Mouse (Mus musculus) heart, embryonic 14.5 days (tissue): Measurements from ENCODE around the gene Scn4a. TPM values are rescaled to one million over a fixed set of nuclear protein-coding genes. Genes with fewer than 3 reads are reported as not detected.

Experiments used
- ATAC-seq: fragments of 200-750 bp; cut with Nextera tagmentation; 2 replicates; pipeline ENCODE4 v1.8.0; 2017; ENCODE audit warnings: low read depth, moderate TSS enrichment; ENCODE audit not compliant: insufficient number of reproducible peaks, insufficient read depth, low FRiP score
- H3K27ac ChIP-seq, 2 experiments: fragments of 200-500 bp in 1 of 2; fragments of 300-500 bp in 1 of 2; sonication (generic) in 1 of 2; replicated peaks in 1 of 2; 2 replicates each; pipeline ENCODE4 v1.5.1; 2012 to 2014; ENCODE audit warnings: low read depth in 2 of 2, low read length in 2 of 2, control low read depth in 1 of 2, mild to moderate bottlenecking in 1 of 2, mixed read lengths in 1 of 2; ENCODE audit not compliant: control insufficient read depth in 1 of 2, insufficient read depth in 1 of 2
- H3K27me3 ChIP-seq: fragments of 300-500 bp; sonication (generic); 2 replicates; pipeline ENCODE4 v1.6.1; 2014; ENCODE audit warnings: mild to moderate bottlenecking, low read length, control low read depth; ENCODE audit not compliant: control insufficient read depth, insufficient read depth
- H3K36me3 ChIP-seq: fragments of 300-500 bp; sonication (generic); 2 replicates; pipeline ENCODE4 v1.6.1; 2014; ENCODE audit warnings: mild to moderate bottlenecking, control low read depth, low read length, mixed read lengths; ENCODE audit not compliant: control insufficient read depth, insufficient read depth
- H3K4me1 ChIP-seq, 2 experiments: fragments of 200-500 bp in 1 of 2; fragments of 300-500 bp in 1 of 2; sonication (generic) in 1 of 2; 2 replicates each; pipeline ENCODE4 v1.6.1; 2012 to 2014; ENCODE audit warnings: low read length in 2 of 2, control low read depth in 1 of 2, mixed read lengths in 1 of 2; ENCODE audit not compliant: control insufficient read depth in 2 of 2, insufficient read depth in 2 of 2
- H3K4me2 ChIP-seq: fragments of 300-500 bp; sonication (generic); 2 replicates; pipeline ENCODE4 v1.6.1; 2014; ENCODE audit warnings: mild to moderate bottlenecking, low read length
- H3K4me3 ChIP-seq, 2 experiments: fragments of 200-500 bp in 1 of 2; fragments of 300-500 bp in 1 of 2; sonication (generic) in 1 of 2; 2 replicates each; pipeline ENCODE4 v1.5.1; 2012 to 2014; ENCODE audit warnings: low read length in 2 of 2, mild to moderate bottlenecking in 2 of 2, control low read depth in 1 of 2, low read depth in 1 of 2, moderate library complexity in 1 of 2; ENCODE audit not compliant: control insufficient read depth in 1 of 2, insufficient read depth in 1 of 2
- H3K9ac ChIP-seq: fragments of 300-500 bp; sonication (generic); 2 replicates; pipeline ENCODE4 v1.6.1; 2014; ENCODE audit warnings: mild to moderate bottlenecking, low read length
- H3K9me3 ChIP-seq: fragments of 300-500 bp; sonication (generic); 2 replicates; pipeline ENCODE4 v1.6.1; 2016; ENCODE audit warnings: low read length, control low read depth; ENCODE audit not compliant: control insufficient read depth
- WGBS: fragments of 180-500 bp; shearing (Covaris S2); extraction: QIAGEN DNeasy Blood & Tissue Kit; methylation state at CpG from one replicate; pipeline ENCODE4 v1.1.7; 2014; 5-methylcytosine and 5-hydroxymethylcytosine counted together
- polyA plus RNA-seq: library from polyadenylated mRNA; unstranded; fragments of >200 nt; fragmentation: Nextera tagmentation; extraction: Ambion mirVana; gene quantifications from 2 replicates; pipeline ENCODE4 v1.2.1, GENCODE M21; 2014

The Scn4a gene
- polyA plus RNA-seq, 1 experiment from 2014 or later = 0.07 TPM

GRCm38 (mm10) chr11:106302634-106303033 is 50.5 kb downstream of the Scn4a start:
- WGBS = 15% methylated on average over 2 of the region's 2 CpGs
- Histone ChIP-seq H3K9me3 (no peaks in the 10 kb centered on the region), H3K9ac (no peak overlapping the region), H3K4me2 (no peak overlapping the region), H3K27me3 (no peaks in the 10 kb centered on the region), H3K27ac (no peak overlapping the region), H3K4me1 (no peaks in the 10 kb centered on the region), H3K4me3 (no peak overlapping the region), H3K36me3 (no peaks in the 10 kb centered on the region)
- peak; percentile 68; the same call in 1 of the 2 replicates for ATAC-seq

GRCm38 (mm10) chr11:106301765-106302164 is 51.3 kb downstream of the Scn4a start, which contains the start of gene Gh:
Gene Gh, minus strand, starts transcription at chr11:106301865.
- Histone ChIP-seq H3K9ac (no peak within 1 kb of the TSS), H3K36me3 (no peaks in the 10 kb centered on the region), H3K27ac (no peak within 1 kb of the TSS), H3K27me3 (no peaks in the 10 kb centered on the region), H3K4me3 (no peak within 1 kb of the TSS), H3K4me2 (no peak within 1 kb of the TSS), H3K9me3 (no peaks in the 10 kb centered on the region), H3K4me1 (no peaks in the 10 kb centered on the region)
- WGBS = 75% methylated on average over 9 of the region's 9 CpGs
- ATAC-seq = no peak

DNA sequence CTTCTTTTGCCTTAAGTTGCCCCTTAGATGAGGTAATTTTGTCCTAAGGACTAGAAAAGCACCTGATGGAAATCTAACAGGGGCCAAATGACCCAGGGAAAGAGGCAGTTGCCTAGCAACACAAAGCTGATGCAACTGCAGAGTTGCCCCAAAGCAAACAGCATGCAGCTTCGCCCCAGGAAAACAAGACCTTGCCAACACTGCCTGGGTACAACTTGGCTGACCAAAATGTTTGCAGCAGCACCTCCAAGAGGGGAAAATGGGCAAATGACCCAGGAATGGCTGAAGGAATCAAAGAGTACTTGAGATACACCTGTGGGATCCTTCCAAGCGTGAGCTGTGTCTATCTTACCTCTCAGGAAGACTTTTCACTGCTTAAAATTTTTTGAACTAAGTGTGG is 61.2 kb downstream of the Scn4a start:
- ATAC-seq = no peak
- H3K27me3 ChIP-seq = no peaks in the 10 kb centered on the region
- no peaks in the 10 kb centered on the region for H3K9me3 ChIP-seq
- peaks cover 3 to 6% of the 10 kb centered on the region in 2 experiments; a peak in 2 of 4 replicates for H3K4me1 ChIP-seq
- H3K36me3 ChIP-seq = no peaks in the 10 kb centered on the region
- H3K4me2 ChIP-seq = no peak overlapping the region
- 96% methylated on average over 2 of the region's 2 CpGs for WGBS
- no peak overlapping the region for H3K4me3 ChIP-seq
- H3K27ac ChIP-seq = no peak overlapping the region
- no peak overlapping the region for H3K9ac ChIP-seq

- no peak for ATAC-seq
Measured at GRCm38 (mm10) chr11:106290376-106290775, 62.7 kb downstream of the Scn4a start.

DNA sequence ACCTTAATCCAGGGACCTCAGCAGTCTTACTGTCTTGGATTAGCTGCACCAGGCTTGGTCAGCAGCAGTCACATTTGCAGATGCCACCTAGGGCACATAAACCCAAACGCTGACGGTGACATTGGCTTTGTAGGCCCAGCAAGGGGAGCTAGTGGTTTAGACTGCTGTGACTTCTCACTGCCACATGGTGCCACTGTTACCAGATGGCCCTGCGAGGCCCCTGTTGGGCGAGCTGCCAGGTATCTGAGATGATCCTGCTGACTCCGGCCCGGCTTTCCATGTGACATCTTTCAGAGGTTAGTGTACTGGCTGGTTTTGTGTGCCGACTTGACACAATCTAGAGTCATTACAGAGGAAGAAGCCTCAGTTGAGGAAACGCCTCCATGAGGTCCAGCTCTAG is 63.7 kb downstream of the Scn4a start:
- Histone ChIP-seq H3K9ac (no peak overlapping the region), H3K4me3 (no peak overlapping the region), H3K27me3 (no peaks in the 10 kb centered on the region), H3K27ac (no peak overlapping the region), H3K4me2 (no peak overlapping the region), H3K9me3 (no peaks in the 10 kb centered on the region), H3K36me3 (no peaks in the 10 kb centered on the region), H3K4me1 (peaks cover 3 to 6% of the 10 kb centered on the region in 2 experiments; a peak in 2 of 4 replicates)
- 21% methylated on average over 8 of the region's 8 CpGs for WGBS
- peak; percentile 54 for ATAC-seq

More at GRCm38 (mm10) chr11:106290376-106290775, 62.7 kb downstream of the Scn4a start:
- no peaks in the 10 kb centered on the region for H3K27me3 ChIP-seq
- H3K4me3 ChIP-seq = no peak overlapping the region
- no peak overlapping the region for H3K27ac ChIP-seq
- no peak overlapping the region for H3K9ac ChIP-seq
- WGBS = 95% methylated on average over 5 of the region's 5 CpGs
- H3K4me2 ChIP-seq = no peak overlapping the region
- H3K4me1 ChIP-seq = peaks cover 3 to 6% of the 10 kb centered on the region in 2 experiments; a peak in 2 of 4 replicates
- no peaks in the 10 kb centered on the region for H3K36me3 ChIP-seq
- H3K9me3 ChIP-seq = no peaks in the 10 kb centered on the region

DNA sequence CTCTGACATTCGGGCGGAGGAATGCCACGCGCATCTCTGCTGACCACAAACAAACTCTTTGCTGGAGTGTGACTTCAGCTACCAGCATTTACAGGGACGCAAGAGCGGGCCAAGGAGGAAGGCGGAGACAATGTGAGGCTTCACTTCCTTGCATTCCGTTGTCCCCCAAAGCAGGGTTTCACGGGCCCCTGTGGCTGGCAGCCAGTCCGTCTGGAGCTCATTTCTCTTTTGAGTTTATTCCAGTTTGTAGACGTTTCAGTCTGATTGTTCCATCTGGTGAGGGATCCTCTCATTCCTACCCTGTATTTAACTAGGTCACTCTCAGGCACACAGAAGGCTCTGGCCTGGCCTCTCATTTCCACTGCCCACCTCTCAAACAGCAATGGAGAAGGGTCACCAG is 66.1 kb downstream of the Scn4a start:
- no peak overlapping the region for H3K4me2 ChIP-seq
- no peak overlapping the region for H3K27ac ChIP-seq
- no peak for ATAC-seq

DNA sequence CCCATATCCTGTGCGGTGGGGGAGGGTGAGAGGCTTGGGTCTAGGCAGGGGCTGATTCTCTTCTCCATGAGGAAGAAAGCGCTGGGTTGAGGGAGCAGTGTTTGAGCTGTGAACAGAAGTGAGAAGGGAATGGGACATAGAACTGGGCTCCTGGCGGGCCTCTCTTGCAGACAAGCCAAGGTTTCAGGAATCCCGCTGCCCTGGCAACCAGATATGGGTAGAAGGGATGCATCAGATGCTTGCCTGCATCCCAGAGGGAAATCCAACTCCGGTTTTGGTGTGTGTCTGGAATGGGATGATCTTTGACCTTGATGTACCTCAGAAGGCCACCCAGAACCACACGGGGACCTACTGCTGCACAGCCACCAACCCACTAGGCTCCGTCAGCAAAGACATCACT is 66.9 kb downstream of the Scn4a start:
- no peak for ATAC-seq
- H3K36me3 ChIP-seq = no peaks in the 10 kb centered on the region
- no peak overlapping the region for H3K27ac ChIP-seq
- peaks cover 3 to 6% of the 10 kb centered on the region in 2 experiments; a peak in 2 of 4 replicates for H3K4me1 ChIP-seq
- H3K9me3 ChIP-seq = no peaks in the 10 kb centered on the region
- no peak overlapping the region for H3K9ac ChIP-seq
- no peak overlapping the region for H3K4me3 ChIP-seq
- no peak overlapping the region for H3K4me2 ChIP-seq
- WGBS = 76% methylated on average over 7 of the region's 7 CpGs
- no peaks in the 10 kb centered on the region for H3K27me3 ChIP-seq

More for the DNA sequence above, 66.1 kb downstream of the Scn4a start:
- Histone ChIP-seq H3K4me3 (no peak overlapping the region), H3K9ac (no peak overlapping the region), H3K9me3 (no peaks in the 10 kb centered on the region), H3K4me1 (peaks cover 3 to 6% of the 10 kb centered on the region in 2 experiments; a peak in 2 of 4 replicates), H3K27me3 (no peaks in the 10 kb centered on the region), H3K36me3 (no peaks in the 10 kb centered on the region)
- WGBS = 72% methylated on average over 11 of the region's 11 CpGs

DNA sequence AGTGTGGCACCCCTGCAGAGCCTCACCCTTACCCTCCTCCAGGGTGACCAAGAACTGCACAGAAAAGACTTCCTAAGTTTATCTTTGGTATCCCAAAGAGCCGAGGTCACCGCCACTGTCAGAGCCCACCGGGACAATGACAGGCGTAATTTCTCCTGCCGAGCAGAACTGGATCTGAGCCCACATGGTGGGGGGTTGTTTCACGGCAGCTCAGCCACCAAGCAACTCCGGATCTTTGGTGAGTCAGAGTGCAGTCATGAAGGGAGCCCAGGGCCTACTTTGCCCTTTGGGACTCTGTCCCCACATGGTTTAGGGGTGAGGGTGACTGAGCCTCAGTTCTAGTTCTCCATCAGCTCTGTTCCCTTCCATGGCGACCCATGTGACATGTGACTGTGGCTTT is 69.0 kb downstream of the Scn4a start:
- H3K4me1 ChIP-seq = no peaks in the 10 kb centered on the region; a peak in 2 of 4 replicates
- ATAC-seq = no peak
- no peak overlapping the region for H3K4me2 ChIP-seq
- no peak overlapping the region for H3K27ac ChIP-seq
- H3K4me3 ChIP-seq = no peak overlapping the region
- H3K9ac ChIP-seq = no peak overlapping the region
- H3K27me3 ChIP-seq = no peaks in the 10 kb centered on the region
- no peaks in the 10 kb centered on the region for H3K36me3 ChIP-seq
- WGBS = 52% methylated on average over 8 of the region's 8 CpGs
- no peaks in the 10 kb centered on the region for H3K9me3 ChIP-seq
